Mouse (Mus musculus): ENCODE data around the gene Cx3cl1.
A peak's percentile ranks its signal among the peaks of the same experiment; 100 is the strongest.

The Cx3cl1 gene

DNA sequence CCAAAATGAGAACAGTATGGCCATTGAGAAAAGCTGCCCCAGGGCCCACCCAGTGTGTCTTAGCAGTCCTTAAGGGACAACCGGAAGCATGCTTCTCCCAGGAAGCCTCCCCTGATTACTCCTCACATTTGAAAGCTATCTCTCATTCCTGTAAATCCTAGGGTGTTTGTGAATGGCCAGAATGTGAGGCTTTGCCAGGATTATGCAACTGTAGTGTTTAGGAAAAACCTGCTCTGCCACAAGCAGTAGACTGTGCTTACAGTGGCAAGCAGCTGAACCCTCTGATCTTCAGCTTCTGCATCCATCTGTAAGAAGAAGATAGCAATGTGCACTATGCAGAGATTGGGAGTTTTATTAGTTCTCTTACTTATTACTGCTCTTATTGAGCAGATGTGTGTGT lies 2.8 kb downstream of the Cx3cl1 start:
- DNase-seq = no peak

DNA sequence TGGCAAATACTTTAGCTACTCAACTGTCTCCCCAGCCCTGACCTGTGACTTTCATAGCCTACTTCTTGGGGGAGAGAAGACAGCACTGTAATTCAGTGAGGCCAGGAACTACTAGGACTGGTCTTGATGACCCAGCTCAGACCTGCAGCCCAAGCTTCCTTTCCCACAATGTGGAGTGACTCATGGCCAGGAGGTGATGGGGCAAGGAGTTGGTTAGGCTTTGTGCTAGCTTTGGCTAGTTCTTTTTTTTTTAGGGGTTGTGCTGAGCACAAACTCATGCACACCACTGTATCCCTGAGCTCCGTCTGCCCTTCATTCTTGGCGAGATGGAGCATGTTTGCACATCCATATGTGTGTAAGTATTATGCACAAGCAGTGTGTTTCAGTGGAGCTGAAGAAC lies 4.5 kb downstream of the Cx3cl1 start:
- no peak for DNase-seq

DNA sequence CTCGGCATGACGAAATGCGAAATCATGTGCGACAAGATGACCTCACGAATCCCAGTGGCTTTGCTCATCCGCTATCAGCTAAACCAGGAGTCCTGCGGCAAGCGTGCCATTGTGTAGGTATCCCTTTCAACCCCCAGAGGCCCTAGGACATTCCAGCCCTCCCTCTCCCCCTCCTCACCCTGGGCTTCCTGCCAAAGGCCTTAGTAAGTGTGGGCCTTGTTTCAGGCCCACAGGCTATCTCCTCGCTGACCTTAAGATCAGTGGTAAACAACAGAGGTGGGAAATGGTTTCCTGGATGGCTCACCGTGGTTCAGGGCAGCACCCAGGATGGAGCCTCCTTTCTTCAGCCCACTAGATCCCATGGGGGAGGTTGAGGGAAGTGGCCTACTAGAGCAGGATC lies 6.2 kb downstream of the Cx3cl1 start:
- DNase-seq = no peak

DNA sequence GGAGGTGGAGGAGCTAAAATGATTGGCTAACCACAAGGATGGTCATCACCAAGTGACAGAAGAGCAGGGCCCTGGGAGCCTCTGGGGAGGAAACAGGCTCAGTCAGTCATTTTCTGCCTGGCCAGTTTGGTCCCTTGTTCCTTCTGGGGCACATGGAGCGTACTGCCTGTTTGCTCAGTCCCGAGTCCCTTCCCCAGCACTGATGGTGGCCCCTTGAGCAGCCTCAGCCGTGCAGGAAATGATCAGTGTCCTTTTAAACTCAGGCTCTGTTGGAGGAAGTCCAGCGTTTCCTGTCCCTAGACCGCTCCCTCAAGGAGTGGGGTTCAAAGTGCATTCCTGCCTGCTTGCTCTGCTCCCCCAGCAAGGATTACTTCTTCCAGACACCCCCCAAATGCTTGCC lies 6.7 kb downstream of the Cx3cl1 start:
- no peak for DNase-seq

DNA sequence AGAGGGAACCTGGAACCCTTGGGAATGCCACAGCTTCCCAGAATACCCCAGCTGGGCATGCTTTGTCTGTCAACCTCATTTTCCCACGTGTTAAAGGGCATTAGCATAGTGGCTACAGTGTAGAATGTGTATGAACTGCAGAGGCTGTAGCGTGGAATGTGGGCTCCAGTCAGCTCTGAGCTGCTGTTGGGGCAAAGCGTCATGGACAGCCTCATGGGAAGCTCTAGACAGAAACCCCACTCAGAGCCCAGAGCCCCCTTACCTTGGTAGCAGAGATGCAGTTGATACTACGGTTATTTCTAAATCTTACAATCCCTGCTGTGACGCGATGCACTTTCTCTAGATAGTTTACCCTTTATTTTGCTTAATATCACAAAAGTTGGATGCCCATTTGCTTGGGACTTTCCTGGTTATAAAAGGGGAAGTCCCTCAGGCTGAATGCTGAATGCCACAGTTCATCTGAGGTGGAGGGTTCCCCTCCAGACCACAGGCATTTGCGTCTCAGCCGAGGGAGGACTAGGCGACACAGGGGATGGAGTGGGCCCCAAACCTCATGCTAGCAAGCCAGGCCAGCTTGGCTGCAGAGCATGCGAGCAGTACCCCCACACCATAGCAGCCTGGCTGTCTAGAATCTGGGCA lies 7.2 kb downstream of the Cx3cl1 start:
- DNase-seq = no peak

DNA sequence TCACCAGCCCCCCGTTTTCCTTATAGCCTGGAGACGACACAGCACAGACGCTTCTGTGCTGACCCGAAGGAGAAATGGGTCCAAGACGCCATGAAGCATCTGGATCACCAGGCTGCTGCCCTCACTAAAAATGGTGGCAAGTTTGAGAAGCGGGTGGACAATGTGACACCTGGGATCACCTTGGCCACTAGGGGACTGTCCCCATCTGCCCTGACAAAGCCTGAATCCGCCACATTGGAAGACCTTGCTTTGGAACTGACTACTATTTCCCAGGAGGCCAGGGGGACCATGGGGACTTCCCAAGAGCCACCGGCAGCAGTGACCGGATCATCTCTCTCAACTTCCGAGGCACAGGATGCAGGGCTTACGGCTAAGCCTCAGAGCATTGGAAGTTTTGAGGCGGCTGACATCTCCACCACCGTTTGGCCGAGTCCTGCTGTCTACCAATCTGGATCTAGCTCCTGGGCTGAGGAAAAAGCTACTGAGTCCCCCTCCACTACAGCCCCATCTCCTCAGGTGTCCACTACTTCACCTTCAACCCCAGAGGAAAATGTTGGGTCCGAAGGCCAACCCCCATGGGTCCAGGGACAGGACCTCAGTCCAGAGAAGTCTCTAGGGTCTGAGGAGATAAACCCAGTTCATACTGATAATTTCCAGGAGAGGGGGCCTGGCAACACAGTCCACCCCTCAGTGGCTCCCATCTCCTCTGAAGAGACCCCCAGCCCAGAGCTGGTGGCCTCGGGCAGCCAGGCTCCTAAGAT lies 7.9 kb downstream of the Cx3cl1 start:
- no peak for DNase-seq

DNA sequence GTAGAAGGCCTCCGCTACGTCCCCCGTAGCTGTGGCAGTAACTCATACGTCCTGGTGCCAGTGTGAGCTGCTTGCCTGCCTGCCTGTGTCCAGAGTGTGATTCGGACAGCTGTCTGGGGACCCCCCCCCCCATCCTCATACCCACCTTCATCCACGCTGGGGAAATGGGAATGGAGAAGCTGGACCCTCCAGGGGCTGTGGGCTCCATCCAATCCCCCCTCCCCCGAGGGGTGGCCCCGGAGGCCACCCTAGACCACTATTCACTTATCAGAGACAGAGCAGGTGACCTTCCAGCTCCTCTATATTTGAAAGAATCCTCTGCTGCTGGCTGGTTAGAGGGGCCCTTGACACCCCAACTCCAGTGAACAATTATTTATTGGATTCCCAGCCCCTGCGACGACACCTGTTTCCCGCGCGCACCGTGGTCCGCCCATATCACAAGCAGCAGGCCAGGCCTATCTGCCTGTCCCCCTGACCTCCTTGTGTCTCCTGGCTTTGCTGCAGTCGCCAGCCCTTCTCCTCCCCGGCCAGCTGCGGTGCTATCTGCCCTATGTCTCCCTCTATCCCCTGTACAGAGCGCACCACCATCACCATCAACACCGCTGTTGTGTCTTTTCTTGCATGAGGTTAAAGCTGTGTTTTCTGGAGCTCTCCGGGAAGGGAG lies 8.8 kb downstream of the Cx3cl1 start:
- no peak for DNase-seq

DNA sequence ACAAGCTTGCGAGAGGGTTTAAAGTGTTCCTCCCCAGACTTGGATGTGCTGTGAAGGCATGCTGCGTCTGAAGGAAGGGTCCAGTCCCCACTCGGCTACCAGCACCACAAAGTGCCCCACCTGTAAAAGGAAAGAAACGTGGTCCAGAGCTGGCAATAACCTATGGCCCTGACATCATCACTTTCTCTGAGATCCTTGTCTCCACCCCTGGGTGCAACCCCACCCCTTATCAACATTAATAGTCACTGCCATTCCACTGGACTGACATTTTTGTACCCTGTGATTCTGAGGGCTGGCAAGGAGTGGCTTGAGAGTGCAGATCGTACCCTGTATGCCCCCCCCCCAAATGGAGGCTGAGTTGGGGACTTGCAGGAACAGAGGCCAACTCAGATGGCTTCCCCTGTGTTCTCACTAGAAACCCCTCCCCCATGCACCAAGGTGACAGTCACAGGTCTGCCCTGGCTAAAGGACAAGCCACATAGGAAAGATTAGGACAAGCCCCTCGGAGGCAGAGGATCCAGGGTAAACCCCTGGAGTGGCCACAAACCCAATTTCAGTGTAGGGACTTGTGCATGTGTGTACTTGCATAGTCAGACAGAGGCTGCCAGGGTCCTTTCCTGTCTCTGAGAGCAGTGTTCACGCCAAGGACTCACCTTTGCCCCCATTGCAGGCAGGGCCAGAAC lies 9.5 kb downstream of the Cx3cl1 start:
- DNase-seq = no peak

DNA sequence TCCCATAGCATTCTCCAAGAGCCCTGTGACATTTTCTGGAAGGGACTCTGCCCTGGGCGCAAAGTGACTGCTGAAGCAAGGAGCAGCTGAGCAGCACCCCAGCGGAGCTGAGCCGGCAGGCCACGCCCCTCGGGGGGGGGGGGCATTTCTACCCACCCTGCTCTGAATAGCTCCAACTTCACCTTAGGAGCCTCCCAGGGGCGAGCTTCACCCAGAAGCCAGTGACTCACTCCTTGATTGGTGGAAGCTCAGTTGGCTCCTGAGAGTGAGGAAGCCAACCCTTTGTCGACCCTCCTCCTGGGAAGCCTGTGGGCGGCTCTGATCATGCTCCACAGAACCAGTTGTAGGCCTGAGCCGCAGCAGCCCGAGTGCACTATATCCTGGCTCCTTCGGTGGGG lies 10.0 kb downstream of the Cx3cl1 start:
- DNase-seq = peak; percentile 53

DNA sequence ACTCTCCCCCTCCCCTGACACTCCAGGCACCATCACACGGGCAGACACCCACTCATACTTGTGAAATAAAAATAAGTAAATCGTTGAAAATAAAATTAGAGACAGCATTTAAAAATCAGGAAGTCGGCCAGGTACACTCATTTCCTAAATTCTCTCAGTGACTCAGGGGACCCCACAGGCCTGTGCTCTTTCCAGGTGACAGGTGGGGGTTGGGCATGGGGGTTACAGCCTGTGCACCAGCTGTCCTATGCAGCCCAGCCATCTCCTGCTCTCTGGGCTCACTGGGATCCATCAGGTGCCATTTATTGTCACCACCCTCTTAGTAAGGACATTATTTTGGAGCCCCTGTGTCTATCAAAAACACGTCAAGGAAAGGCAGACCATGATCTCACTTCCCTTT lies 12.1 kb downstream of the Cx3cl1 start:
- no peak for DNase-seq

DNA sequence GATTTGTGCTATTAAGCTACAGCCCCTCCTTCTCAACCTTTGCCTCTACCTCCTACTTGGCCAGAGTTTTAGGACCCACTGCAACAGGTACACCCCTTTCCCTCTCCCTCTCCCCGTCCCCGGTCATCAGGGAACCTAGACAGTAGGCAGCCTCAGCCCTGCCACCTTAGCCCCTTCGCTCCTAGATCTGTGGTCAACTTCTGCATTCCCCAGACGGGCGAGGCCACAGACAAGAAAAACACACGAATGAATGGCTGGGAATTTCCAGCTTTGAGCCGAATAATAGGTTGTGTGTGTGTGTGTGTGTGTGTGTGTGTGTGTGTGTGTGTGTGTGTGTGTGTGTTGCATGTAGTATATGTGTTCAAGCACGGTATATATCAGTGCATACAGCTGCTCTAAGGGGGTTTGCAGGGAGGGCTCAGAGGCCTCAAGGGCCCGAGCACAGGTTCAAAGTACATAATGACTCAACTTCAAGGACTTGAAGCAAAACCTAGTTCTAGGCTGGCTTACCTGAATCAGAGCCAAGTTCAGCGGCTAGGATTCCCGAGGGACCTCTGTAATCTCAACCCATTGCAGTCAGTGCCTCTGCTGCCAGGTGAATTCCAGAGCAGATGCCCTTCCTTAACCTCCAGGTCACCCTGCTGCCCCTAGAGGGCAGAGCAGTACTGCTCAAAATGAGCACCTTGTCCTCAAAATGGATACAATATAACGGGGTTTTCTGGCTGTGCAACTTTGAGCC lies 13.6 kb downstream of the Cx3cl1 start:
- DNase-seq = no peak

DNA sequence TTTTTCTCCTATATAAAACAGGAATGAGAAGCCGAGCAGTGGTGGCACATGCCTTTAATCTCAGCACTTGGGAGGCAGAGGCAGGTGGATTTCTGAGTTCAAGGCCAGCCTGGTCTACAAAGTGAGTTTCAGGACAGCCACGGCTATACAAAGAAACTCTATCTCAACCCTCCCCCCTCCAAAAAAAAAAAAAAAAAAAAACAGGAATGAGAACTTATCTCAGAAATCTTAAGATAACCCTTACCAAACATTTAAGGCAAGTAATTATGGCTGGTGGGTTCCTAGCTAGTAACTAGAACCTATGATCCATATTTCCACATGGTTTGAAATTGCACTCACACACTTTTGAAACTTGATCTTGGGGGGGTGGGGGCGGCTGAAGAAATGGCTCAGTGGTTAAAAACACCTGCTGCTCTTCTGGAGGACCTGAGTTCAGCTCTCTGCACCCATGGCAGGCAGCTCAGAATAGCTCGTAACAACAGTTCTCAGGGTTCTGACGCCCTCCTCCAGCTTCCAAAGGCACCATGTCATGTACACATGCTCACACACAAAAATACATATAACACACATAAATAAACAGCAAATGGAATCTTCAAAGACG lies 14.3 kb downstream of the Cx3cl1 start:
- DNase-seq = no peak

DNA sequence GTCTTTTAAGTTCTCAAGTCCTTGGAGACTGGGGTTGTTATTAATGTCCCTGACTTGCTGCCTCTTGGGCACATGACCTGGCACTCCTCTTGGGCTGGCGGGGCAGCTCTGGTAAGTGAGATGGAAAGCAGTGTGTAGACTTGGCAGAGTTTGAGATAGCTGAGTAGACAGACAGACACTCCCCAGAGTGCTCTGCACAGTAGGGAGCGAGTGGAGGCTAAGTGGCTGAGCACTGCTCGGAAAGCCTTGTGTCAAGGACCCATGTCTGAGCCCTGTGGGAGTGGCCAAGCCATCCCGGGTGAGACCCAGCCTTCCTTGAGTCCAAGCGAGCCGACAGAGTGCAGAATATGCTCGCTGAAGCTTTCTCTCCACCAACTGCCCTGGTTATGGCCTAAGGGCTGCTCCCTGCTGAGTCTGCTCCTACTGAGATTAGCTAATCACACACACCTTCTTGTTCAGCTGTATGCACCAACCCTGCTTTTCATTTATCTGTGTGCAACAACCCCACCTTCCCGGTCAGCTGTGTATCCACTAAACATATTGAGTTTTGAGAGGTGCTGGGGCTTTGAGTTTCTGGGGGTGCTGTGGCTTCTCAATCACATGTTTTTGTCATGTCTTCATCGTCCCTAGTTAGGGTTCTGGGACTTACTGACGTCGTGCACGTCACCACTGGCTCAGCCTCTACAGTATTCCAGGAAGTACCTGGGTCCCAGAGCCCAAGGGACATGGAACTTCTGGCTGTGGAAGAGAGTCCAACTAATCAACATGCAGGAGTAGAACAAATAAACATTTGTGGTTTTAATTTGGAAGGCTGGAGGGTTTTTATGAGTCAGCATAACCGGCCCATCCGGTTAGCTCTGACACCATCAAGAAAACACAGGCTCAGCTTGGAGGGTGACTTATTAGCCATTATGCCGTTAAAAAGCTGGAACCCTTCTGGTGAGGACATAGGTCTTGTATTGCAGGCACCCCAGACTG lies 16.0 kb downstream of the Cx3cl1 start:
- no peak for DNase-seq

DNA sequence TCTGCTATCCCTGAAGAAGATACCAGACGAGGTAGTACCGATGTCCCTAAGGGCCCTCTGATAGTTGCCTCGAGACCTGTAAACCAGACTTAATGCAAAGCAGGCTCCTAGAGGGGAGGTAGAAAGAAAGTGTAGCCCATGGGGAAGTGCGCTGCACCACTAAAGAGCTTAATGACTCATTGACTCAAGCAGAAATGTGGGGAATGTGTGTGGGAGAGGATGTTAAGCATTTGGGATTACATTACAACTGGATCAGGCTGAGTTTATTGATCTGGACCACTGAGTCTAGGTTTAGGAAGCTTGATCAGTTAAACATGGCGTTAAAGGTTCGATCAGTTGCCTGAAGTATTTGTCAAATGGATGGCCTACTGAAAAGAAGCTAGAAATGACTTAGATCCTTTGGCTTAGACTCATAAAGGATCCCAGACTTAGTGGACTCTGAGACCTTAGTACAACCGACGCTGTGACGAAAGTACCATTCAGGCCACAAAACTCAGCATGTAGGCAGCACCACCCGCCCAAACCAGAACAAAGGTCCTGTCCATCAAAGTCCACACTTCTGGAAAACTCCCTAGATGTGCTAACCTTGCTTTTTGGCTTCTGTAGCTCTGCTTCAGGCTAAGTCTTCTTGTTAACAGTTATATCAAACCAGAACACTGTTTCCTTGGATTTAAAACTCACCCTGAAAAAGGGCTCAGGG lies 17.6 kb downstream of the Cx3cl1 start:
- no peak for DNase-seq

DNA sequence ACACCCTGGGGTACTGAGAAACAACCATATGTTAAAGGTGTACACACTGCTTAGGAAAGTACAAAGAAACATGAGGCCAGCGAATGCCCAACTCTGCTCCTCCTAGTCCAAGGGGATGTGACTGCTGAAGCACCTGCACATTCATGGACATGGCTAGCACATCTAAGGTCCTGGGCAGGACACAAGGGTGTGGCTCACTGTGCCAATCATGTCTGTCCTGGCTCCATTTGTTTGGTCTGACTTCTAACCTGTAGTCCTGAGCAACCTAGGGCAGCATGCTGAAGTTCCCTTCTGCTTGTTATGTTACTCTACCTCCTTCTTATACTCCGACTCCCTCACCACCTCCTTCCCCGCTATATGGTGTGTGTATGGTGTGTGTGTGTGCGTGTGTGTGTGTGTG lies 22.6 kb downstream of the Cx3cl1 start:
- DNase-seq = no peak

DNA sequence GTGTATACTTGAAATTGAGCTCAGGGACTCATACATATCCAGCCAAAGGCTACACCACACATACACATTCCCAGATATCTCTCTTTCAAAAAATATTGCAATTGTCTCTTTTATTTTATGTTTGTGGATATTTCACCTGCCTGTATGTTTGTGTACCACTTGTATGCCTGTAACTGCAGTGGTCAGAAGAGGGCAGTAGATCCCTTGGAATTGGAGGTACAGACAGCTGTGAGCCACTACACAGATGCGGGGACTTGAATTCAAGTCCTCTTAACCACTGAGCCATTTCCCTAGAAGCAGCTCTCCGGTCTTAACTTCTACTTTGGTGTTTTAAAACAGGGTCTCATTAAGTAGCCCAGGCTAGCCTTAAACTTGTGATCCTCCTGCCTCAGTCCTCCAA lies 23.0 kb downstream of the Cx3cl1 start:
- DNase-seq = no peak

DNA sequence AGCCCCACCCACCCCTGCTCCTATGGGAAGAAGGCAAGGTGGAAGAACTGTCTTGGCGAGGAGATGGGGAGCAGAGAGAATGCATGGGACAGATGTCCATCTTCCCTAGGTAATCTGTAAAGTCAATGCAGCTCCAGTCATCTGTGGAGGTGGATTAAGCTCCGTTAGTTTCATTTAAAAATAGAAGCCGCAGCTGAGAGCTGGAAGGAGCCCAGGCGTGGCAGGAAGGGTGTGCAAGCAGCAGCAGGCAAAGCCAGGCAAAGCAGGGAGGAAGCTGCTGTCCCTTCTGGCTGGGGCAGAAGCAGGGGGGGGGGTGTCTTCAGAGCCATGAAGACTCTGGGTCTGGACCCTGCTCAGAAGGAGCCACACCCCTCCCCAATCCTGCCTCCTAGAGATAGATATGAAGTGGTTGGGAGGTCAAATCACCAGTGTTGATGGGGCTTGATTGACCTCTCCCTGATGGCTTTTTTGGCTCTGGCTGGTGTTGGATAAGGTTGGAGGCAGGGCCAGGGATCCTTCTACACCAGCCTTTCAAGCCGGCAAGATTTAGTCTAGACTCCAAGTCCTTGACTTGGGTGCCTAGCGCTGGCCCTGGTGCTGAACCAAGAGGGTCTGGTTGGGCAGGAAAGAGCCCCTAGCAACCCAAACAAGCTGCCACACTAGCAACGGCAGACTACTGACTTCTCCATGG lies 28.6 kb downstream of the Cx3cl1 start:
- DNase-seq = peak; percentile 83

DNA sequence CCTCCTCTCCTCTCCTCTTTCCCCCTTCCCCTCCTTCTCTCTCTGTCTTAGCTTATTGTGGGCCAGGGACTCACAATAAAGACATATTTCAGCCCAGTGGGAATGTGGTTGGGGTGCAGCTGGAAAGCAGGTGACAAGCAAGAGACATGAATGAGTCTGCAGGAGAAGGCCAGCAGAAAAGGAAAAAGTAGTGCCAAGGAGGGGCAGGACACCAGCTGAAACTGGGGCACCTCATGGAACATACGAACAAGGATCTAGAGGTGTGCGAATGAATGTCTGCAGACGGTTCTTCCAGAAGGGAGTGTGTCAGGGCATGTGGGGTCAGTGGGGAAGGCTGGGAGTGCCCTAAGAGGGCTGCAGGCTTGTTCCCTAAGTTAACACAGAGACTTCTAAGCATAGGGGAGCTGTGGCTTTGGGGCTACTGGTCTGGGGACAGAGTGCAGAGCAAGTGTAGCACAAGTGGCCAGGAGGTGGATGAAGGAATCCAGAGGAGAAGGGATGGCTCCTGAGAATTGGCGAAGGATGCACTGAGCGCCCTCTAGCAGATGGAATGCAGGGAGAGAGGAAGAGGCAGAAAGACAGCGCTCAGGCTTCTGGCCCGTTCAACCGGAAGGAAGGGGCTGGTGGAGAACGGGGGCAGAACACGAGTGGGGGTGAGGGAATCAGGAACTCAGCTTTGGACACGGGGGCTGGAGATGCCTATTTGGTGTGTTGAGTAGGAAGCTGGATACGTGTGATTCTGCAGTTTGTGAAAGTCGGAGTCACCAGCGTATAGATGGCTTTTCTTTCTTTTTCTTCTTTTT lies 29.7 kb downstream of the Cx3cl1 start:
- DNase-seq = peak; percentile 89

DNA sequence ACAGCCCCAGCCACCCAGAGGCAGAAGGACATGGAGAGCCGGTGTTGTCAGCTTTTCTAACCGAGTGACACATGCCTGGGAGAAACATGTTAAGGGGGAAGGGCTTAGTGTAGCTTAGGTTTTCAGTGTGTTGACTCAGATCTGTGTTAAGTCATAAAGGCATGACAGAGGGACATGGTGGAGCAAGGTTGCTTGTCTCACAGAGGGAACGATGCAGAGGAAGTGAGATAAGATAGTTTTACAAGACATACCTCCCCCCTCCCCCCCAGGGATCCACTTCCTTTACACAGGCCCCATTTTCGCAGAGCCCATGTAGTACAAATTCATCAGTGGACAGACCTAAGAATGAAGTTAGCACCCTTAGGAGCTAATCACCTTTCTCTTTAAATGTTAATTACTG lies 30.6 kb downstream of the Cx3cl1 start:
- DNase-seq = no peak

Data from right cerebral cortex, adult 18-20 months (tissue).